Mouse (Mus musculus) cerebellum, adult 9-11 months (tissue): ENCODE measurements at regions not wholly inside any gene's neighbourhood (a gene's known extent, or its start where the extent isn't known, plus 50 kb on each side); places are given as distances from the start of the nearest gene placed in this dataset.

ENCODE experiments used
- DNase-seq: peaks from one replicate; pipeline ENCODE4 v3.0.0; 2022

DNA sequence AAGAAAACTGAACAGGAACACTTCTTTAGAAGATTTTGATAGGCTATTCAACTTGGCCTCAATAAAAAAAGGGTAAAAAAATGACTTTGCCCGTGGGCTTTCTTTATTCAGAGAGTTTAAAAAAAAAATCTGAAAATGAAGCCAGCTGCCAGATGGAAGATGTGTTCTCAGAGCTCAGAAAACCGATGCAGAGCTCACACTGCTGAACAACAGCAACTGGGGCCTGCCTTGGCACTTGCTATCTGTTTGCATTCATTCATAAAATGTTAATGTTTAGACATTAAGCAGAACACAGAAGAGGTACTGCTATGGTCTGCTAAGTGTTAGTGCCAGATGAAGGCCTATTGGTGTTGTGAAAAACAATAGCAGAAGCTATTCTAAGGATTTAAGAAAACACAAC, 173.8 kb upstream of the Smc2 start:
- DNase-seq = no peak

GRCm38 (mm10) chr4:52282458-52282857, 156.6 kb upstream of the Smc2 start:
- no peak for DNase-seq

DNA sequence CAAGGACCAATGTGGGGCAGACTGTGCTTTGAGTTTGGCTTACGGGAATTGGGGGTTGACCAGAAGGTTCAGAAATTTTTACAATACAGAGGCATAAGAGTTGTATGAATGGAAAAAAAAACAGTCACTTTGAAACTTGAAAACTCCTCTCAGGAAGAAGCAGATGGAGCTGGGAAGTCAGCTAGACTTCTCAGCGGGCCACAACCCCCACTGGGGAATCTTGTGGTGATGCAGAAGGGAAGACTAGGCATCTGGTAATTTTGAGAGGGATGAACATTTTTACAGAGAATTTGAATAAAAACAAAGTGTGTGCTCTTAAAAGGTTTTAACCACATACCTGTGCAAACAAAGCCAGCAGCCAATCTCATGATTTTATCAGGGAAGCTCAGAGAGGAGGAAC, 154.1 kb upstream of the Smc2 start:
- no peak for DNase-seq

DNA sequence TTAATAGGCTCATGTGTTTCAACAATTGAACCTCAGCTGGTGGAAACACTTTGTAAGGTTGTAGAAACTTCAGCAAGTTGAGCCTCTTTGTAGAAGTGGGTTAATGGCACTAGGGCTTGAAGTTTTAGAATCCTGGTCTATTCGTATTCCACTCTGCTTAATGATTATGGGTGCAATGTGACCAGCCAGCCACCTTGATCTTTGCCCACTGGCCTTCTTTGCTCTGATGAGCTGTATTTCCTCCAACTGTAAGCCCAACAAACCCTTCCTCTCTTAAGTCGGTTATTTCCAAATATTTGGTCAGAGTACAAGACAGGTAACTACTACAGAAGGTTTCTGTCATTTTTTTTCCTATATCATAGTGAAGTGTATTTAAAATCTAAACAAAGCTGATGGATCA, 145.4 kb upstream of the Smc2 start:
- no peak for DNase-seq

- no peak for DNase-seq
These were observed 139.8 kb upstream of the Smc2 start for GRCm38 (mm10) chr4:52299226-52299625.

DNA sequence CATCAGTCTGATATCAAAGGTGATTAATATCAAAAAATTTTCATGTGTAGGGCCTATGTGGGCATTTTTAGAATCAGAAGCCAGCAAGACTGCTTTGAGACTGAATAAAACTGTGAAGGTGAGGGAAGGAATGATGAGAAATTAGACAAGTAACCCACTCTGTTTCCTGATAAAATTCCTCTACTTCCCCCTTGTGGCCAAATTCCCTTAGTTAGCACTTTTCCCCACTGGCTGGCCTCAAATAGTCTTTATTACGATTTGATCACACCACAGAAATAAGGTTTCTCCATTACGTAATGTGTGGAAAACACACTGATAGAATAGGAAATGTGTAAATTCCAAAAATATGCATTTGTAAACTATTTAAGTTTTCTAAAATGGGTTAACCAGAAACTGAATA, 137.4 kb upstream of the Smc2 start:
- no peak for DNase-seq

DNA sequence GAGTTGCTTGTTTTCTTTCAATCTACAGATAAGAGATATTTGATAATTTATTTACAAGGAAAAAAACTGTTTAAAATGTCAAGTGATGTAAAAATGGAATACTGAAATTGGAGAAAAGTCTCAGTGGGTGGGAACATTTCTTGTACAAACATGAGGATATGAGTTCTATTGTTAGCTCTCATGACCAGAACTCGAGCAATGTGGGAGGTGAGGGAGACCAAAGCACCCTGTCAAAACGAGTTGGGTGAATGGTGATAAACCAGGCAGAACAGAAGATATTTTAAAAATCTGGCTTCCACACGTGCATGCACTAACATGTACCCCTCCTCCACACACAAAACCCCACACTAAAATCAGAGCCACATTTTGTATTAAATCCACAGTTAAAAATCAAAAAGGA, 114.7 kb upstream of the Smc2 start:
- no peak for DNase-seq

DNA sequence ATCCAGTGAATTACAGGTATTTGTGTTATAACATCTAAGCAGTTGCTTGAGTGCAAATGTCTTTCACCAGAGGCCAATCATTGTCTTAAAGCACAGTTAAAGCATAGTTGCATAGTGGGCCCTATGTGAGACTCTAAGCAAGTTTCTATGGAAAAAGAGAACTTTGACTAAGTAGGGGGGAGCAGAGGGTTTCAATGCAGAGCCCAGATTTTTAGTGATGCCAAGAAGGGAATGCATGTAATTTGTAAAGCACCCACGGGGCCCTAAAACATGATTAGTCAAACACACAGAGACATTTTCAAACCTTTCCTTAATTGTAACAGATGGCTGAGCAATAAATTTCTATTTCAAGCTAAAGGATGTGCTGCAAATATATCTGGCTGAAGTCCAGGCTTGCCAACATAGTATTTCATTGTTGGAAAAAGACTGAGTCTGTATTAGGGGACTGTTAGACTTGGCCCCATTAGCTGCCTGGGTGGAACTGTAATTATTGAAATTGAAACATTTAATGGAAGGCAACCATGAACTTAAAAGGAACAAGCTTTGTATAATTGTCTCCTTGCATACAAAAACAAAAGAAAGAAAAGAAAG, 107.6 kb upstream of the Smc2 start:
- DNase-seq = peak; percentile 15

DNA sequence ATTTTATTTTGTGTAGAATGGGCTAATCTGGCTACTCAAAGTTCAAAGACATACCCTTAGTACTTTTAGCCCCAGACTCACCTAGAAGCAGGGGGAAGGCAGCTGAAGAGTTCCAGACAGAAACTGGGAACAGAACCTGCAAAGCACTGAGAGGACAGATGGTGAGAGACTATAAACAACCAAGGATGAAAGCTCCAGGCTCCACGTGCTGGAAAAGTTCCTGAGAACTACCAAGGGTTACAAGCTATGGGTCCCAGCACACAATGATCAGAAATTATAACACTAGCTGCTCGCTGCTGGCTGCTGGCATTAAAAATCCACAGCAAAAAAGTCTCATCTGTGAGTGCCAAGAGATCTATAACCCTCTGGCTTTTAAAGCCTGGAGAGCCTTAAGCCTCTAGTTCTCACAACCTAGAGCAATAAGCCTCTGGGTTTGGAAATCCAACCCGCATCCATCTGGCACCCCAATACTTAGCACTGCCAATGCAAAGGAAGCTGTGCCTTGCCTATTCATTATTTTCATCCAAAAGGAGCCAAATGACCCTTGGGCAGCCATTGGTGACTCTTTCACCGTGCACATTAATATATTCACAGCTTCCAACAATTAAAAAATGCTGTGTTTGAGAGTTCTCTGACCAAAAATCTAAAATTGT, 102.6 kb upstream of the Smc2 start:
- DNase-seq = peak; percentile 27

GRCm38 (mm10) chr4:52341245-52341644, 97.8 kb upstream of the Smc2 start:
- no peak for DNase-seq

- DNase-seq = no peak
These were observed 77.3 kb upstream of the Smc2 start for GRCm38 (mm10) chr4:52361751-52362150.

- DNase-seq = no peak
These were observed 73.2 kb upstream of the Smc2 start for GRCm38 (mm10) chr4:52365866-52366265.

GRCm38 (mm10) chr4:52368527-52368926, 70.5 kb upstream of the Smc2 start:
- DNase-seq = no peak
